Mouse (Mus musculus): ENCODE results near the gene Exoc4. TPM values are rescaled to one million over a fixed set of nuclear protein-coding genes. Genes with fewer than 3 reads are reported as not detected.

The Exoc4 gene
- polyA plus RNA-seq, 1 experiment from 2014 or later, result 52.2 TPM

GRCm38 (mm10) chr6:33993842-33994241 lies 745.0 kb downstream of the Exoc4 start:
- H3K9ac ChIP-seq, result no peak overlapping the region
- H3K4me1 ChIP-seq (replicated peaks), result peaks cover 28% of the 10 kb centered on the region
- H3K4me2 ChIP-seq, result no peak overlapping the region
- H3K27me3 ChIP-seq, result no peaks in the 10 kb centered on the region
- no peak for ATAC-seq (ENCODE audit: low FRiP score)
- 0 out of 2 replicates have a peak overlapping the region, but pooled peaks have one; percentile 2 for H3K27ac ChIP-seq
- H3K4me3 ChIP-seq, result no peak overlapping the region
- WGBS, result 49% methylated on average over 6 of the region's 6 CpGs
- no peaks in the 10 kb centered on the region for H3K36me3 ChIP-seq
- no peaks in the 10 kb centered on the region for H3K9me3 ChIP-seq

GRCm38 (mm10) chr6:33998590-33998989 lies 749.7 kb downstream of the Exoc4 start:
- no peaks in the 10 kb centered on the region for H3K27me3 ChIP-seq
- H3K4me2 ChIP-seq, result no peak overlapping the region
- WGBS, result 34% methylated on average over 4 of the region's 4 CpGs
- ATAC-seq (ENCODE audit: low FRiP score), result no peak
- H3K27ac ChIP-seq, result no peak overlapping the region
- no peak overlapping the region for H3K4me3 ChIP-seq
- H3K9me3 ChIP-seq, result no peaks in the 10 kb centered on the region
- H3K4me1 ChIP-seq (replicated peaks), result peaks cover 7% of the 10 kb centered on the region; the same call in 1 of the 2 replicates
- H3K9ac ChIP-seq, result no peak overlapping the region
- H3K36me3 ChIP-seq, result no peaks in the 10 kb centered on the region

GRCm38 (mm10) chr6:33999530-33999929 lies 750.6 kb downstream of the Exoc4 start:
- H3K4me1 ChIP-seq (replicated peaks), result 0 out of 2 replicates have a peak, but pooled peaks cover 3% of the 10 kb centered on the region
- no peak overlapping the region for H3K4me2 ChIP-seq
- no peak overlapping the region for H3K9ac ChIP-seq
- 42% methylated on average over 7 of the region's 7 CpGs for WGBS
- H3K27me3 ChIP-seq, result no peaks in the 10 kb centered on the region
- no peaks in the 10 kb centered on the region for H3K9me3 ChIP-seq
- no peaks in the 10 kb centered on the region for H3K36me3 ChIP-seq
- ATAC-seq (ENCODE audit: low FRiP score), result no peak
- no peak overlapping the region for H3K4me3 ChIP-seq
- H3K27ac ChIP-seq, result no peak overlapping the region

GRCm38 (mm10) chr6:34000644-34001043 lies 751.8 kb downstream of the Exoc4 start:
- no peaks in the 10 kb centered on the region for H3K27me3 ChIP-seq
- no peak overlapping the region for H3K9ac ChIP-seq
- no peak overlapping the region for H3K27ac ChIP-seq
- 0 out of 2 replicates have a peak, but pooled peaks cover under 1% of the 10 kb centered on the region for H3K4me1 ChIP-seq (replicated peaks)
- no peaks in the 10 kb centered on the region for H3K36me3 ChIP-seq
- no peaks in the 10 kb centered on the region for H3K9me3 ChIP-seq
- no peak for ATAC-seq (ENCODE audit: low FRiP score)
- 88% methylated on average over 7 of the region's 7 CpGs for WGBS
- H3K4me2 ChIP-seq, result no peak overlapping the region
- H3K4me3 ChIP-seq, result no peak overlapping the region

GRCm38 (mm10) chr6:34003033-34003432 lies 754.1 kb downstream of the Exoc4 start:
- H3K4me1 ChIP-seq (replicated peaks), result no peaks in the 10 kb centered on the region
- H3K4me2 ChIP-seq, result no peak overlapping the region
- 16% methylated on average over 1 of the region's 1 CpGs for WGBS
- H3K27me3 ChIP-seq, result no peaks in the 10 kb centered on the region
- ATAC-seq (ENCODE audit: low FRiP score), result no peak
- H3K9me3 ChIP-seq, result no peaks in the 10 kb centered on the region
- H3K4me3 ChIP-seq, result no peak overlapping the region
- no peaks in the 10 kb centered on the region for H3K36me3 ChIP-seq
- H3K9ac ChIP-seq, result no peak overlapping the region
- no peak overlapping the region for H3K27ac ChIP-seq

GRCm38 (mm10) chr6:34013469-34013868 lies 764.6 kb downstream of the Exoc4 start:
- no peak for ATAC-seq (ENCODE audit: low FRiP score)
- peak overlapping the region; percentile 55; the same call in 1 of the 2 replicates for H3K27ac ChIP-seq
- H3K4me2 ChIP-seq, result no peak overlapping the region
- H3K36me3 ChIP-seq, result no peaks in the 10 kb centered on the region
- 69% methylated on average over 6 of the region's 6 CpGs for WGBS
- H3K9ac ChIP-seq, result no peak overlapping the region
- H3K4me3 ChIP-seq, result no peak overlapping the region
- no peaks in the 10 kb centered on the region for H3K9me3 ChIP-seq
- peaks cover 5% of the 10 kb centered on the region; the same call in 1 of the 2 replicates for H3K4me1 ChIP-seq (replicated peaks)
- H3K27me3 ChIP-seq, result no peaks in the 10 kb centered on the region

Other genes starting within 250 kb of the Exoc4 start
- gene Chchd3, start 188.8 kb upstream of the Exoc4 start, polyA plus RNA-seq (2015; fragmentation: Nextera tagmentation; extraction: Ambion mirVana), result 107 and 108 TPM in 2 replicates

Measured in hindbrain, embryonic 13.5 days (tissue).